Mouse (Mus musculus) E14TG2a.4 (cell line): ENCODE measurements around the gene Cdk10.
A peak's percentile ranks its signal among the peaks of the same experiment; 100 is the strongest.

Source experiments
- H3K27me3 ChIP-seq: 2 replicates; pipeline ENCODE4 v1.6.1; 2014; ENCODE audit warnings: low read length, control low read depth; ENCODE audit not compliant: insufficient read depth
- H3K36me3 ChIP-seq: 2 replicates; pipeline ENCODE4 v1.6.1; 2014; ENCODE audit warnings: low read length, control low read depth; ENCODE audit not compliant: insufficient read depth
- H3K4me1 ChIP-seq: replicated peaks from 2 replicates; pipeline ENCODE4 v1.6.1; 2014; ENCODE audit warnings: low read depth, low read length, control low read depth
- H3K4me3 ChIP-seq: replicated peaks from 2 replicates; pipeline ENCODE4 v1.5.1; 2014; ENCODE audit warnings: mild to moderate bottlenecking, low read length
- H3K9me3 ChIP-seq: 2 replicates; pipeline ENCODE4 v1.6.1; 2014; ENCODE audit warnings: low read length, control low read depth
- CTCF ChIP-seq: conservative IDR thresholded peaks from 2 replicates; pipeline ENCODE4 v1.5.1; 2014; ENCODE audit warnings: low read length
- NANOG ChIP-seq: IDR thresholded peaks from 2 replicates; pipeline ENCODE4 v1.6.1; 2014; ENCODE audit warnings: borderline replicate concordance, low read length, mixed read lengths
- POU5F1 ChIP-seq: IDR thresholded peaks from 2 replicates; pipeline ENCODE4 v1.6.1; 2014; ENCODE audit warnings: low read length, borderline replicate concordance

Cdk10 gene

GRCm38 (mm10) chr8:123239398-123239797, 14.8 kb downstream of the Cdk10 start:
- peaks cover 39% of the 10 kb centered on the region for H3K4me1 ChIP-seq
- TF ChIP-seq POU5F1 = no peak
- TF ChIP-seq NANOG = no peak
- TF ChIP-seq CTCF = no peak
- no peak overlapping the region for H3K4me3 ChIP-seq
- H3K36me3 ChIP-seq = peaks cover 24% of the 10 kb centered on the region
- H3K27me3 ChIP-seq = peaks cover 16% of the 10 kb centered on the region
- no peaks in the 10 kb centered on the region for H3K9me3 ChIP-seq

- no peaks in the 10 kb centered on the region for H3K27me3 ChIP-seq
- peaks cover 54% of the 10 kb centered on the region for H3K36me3 ChIP-seq
- TF ChIP-seq NANOG (no peak), CTCF (no peak), POU5F1 (no peak)
- H3K4me1 ChIP-seq = peaks cover 38% of the 10 kb centered on the region
- H3K4me3 ChIP-seq = no peak overlapping the region
- H3K9me3 ChIP-seq = no peaks in the 10 kb centered on the region
Measured at GRCm38 (mm10) chr8:123242107-123242923, 17.7 kb downstream of the Cdk10 start.

- H3K9me3 ChIP-seq = no peaks in the 10 kb centered on the region
- peak overlapping the region; percentile 10; the same call in 1 of the 2 replicates for H3K4me3 ChIP-seq
- H3K36me3 ChIP-seq = peaks cover 61% of the 10 kb centered on the region
- peaks cover 38% of the 10 kb centered on the region for H3K4me1 ChIP-seq
- no peaks in the 10 kb centered on the region for H3K27me3 ChIP-seq
- TF ChIP-seq CTCF = no peak
- no peak for TF ChIP-seq POU5F1
- TF ChIP-seq NANOG = no peak
Measured at GRCm38 (mm10) chr8:123243053-123243452, 18.4 kb downstream of the Cdk10 start.

- peaks cover 74% of the 10 kb centered on the region for H3K36me3 ChIP-seq
- H3K9me3 ChIP-seq = no peaks in the 10 kb centered on the region
- H3K4me3 ChIP-seq = no peak overlapping the region
- no peak for TF ChIP-seq CTCF
- no peak for TF ChIP-seq POU5F1
- no peak for TF ChIP-seq NANOG
- no peaks in the 10 kb centered on the region for H3K27me3 ChIP-seq
- H3K4me1 ChIP-seq = peaks cover 38% of the 10 kb centered on the region
Measured at GRCm38 (mm10) chr8:123244382-123244781, 19.7 kb downstream of the Cdk10 start.

- Histone ChIP-seq H3K36me3 (peaks cover 86% of the 10 kb centered on the region), H3K4me3 (peak overlapping the region; percentile 35; the same call in 1 of the 2 replicates), H3K27me3 (no peaks in the 10 kb centered on the region), H3K4me1 (peaks cover 38% of the 10 kb centered on the region), H3K9me3 (no peaks in the 10 kb centered on the region)
- no peak for TF ChIP-seq POU5F1
- TF ChIP-seq CTCF = no peak
- no peak for TF ChIP-seq NANOG
Measured at GRCm38 (mm10) chr8:123245543-123245942, 20.9 kb downstream of the Cdk10 start.

- peaks cover 39% of the 10 kb centered on the region for H3K4me1 ChIP-seq
- no peaks in the 10 kb centered on the region for H3K27me3 ChIP-seq
- TF ChIP-seq CTCF (no peak), NANOG (no peak), POU5F1 (no peak)
- H3K36me3 ChIP-seq = peaks cover 89% of the 10 kb centered on the region
- H3K9me3 ChIP-seq = no peaks in the 10 kb centered on the region
- no peak overlapping the region for H3K4me3 ChIP-seq
Measured at GRCm38 (mm10) chr8:123247748-123248147, 23.1 kb downstream of the Cdk10 start.

- no peak for TF ChIP-seq CTCF
- no peak for TF ChIP-seq NANOG
- TF ChIP-seq POU5F1 = no peak
- H3K9me3 ChIP-seq = no peaks in the 10 kb centered on the region
- H3K4me1 ChIP-seq = peaks cover 39% of the 10 kb centered on the region
- no peaks in the 10 kb centered on the region for H3K27me3 ChIP-seq
- no peak overlapping the region for H3K4me3 ChIP-seq
- H3K36me3 ChIP-seq = peaks cover 83% of the 10 kb centered on the region
Measured at GRCm38 (mm10) chr8:123248596-123248995, 24.0 kb downstream of the Cdk10 start.

- H3K4me3 ChIP-seq = no peak overlapping the region
- no peaks in the 10 kb centered on the region for H3K9me3 ChIP-seq
- no peak for TF ChIP-seq CTCF
- TF ChIP-seq POU5F1 = no peak
- no peak for TF ChIP-seq NANOG
- peaks cover 14% of the 10 kb centered on the region for H3K27me3 ChIP-seq
- peaks cover 34% of the 10 kb centered on the region for H3K4me1 ChIP-seq
- peaks cover 66% of the 10 kb centered on the region for H3K36me3 ChIP-seq
Measured at GRCm38 (mm10) chr8:123250940-123251339, 26.3 kb downstream of the Cdk10 start.

GRCm38 (mm10) chr8:123252925-123253324, 28.3 kb downstream of the Cdk10 start:
- H3K4me1 ChIP-seq = peaks cover 19% of the 10 kb centered on the region
- H3K36me3 ChIP-seq = peaks cover 65% of the 10 kb centered on the region
- H3K9me3 ChIP-seq = no peaks in the 10 kb centered on the region
- TF ChIP-seq CTCF = no peak
- TF ChIP-seq POU5F1 = no peak
- TF ChIP-seq NANOG = no peak
- H3K27me3 ChIP-seq = peaks cover 16% of the 10 kb centered on the region
- peak overlapping the region; percentile 97 for H3K4me3 ChIP-seq
